Mouse (Mus musculus) layer of hippocampus, postnatal 10 days (tissue): ENCODE measurements around the gene Anxa3. TPM values are rescaled to one million over a fixed set of nuclear protein-coding genes. Genes with fewer than 3 reads are reported as not detected.

Experiments
- DNase-seq, 2 experiments: peaks; one replicate each; pipeline ENCODE4 v3.0.0; 2021; ENCODE audit warnings: low spot score in 2 of 2
- long read RNA-seq: library from polyadenylated mRNA; stranded (forward); transcript quantifications from one replicate; pipeline ENCODE4 v2.0.0, GENCODE M21; 2023
- total RNA-seq, 2 experiments: library from RNA; stranded (reverse); gene quantifications; 2 replicates each; pipeline ENCODE4 v1.2.3; 2021

The Anxa3 gene
- total RNA-seq, result 10 to 100 TPM; 18.9 to 23.0 TPM
- long read RNA-seq, transcript Anxa3-201 (13 exons, 1,595 nt), result major isoform, 20 of 22 reads
- long read RNA-seq, partial matches to known transcripts, result 1 of 22 reads
- long read RNA-seq, other reads (novel, unspliced or antisense), result 1 of 22 reads

GRCm38 (mm10) chr5:96792936-96793718 is at the start of gene Anxa3:
Anxa3 (plus strand) TSS chr5:96793339.
- no peak for DNase-seq

GRCm38 (mm10) chr5:96747195-96747984 is 45.7 kb upstream of the Anxa3 start:
- no peak for DNase-seq

GRCm38 (mm10) chr5:96757615-96758014 is 35.5 kb upstream of the Anxa3 start:
- DNase-seq, result no peak

- no peak for DNase-seq
Measured at GRCm38 (mm10) chr5:96762021-96762420, 31.1 kb upstream of the Anxa3 start.

GRCm38 (mm10) chr5:96768846-96769471 is 24.2 kb upstream of the Anxa3 start:
- DNase-seq, result peak; percentile 80 to 88

GRCm38 (mm10) chr5:96783506-96784288 is 9.4 kb upstream of the Anxa3 start:
- DNase-seq, result no peak

- DNase-seq, result no peak
Measured at GRCm38 (mm10) chr5:96785096-96785495, 8.0 kb upstream of the Anxa3 start.

GRCm38 (mm10) chr5:96792422-96792821 is 717 bp upstream of the Anxa3 start:
- no peak for DNase-seq

- no peak for DNase-seq
Measured at GRCm38 (mm10) chr5:96793953-96794635, 955 bp downstream of the Anxa3 start.

GRCm38 (mm10) chr5:96795752-96796151 is 2.6 kb downstream of the Anxa3 start:
- DNase-seq, result no peak

GRCm38 (mm10) chr5:96797465-96797864 is 4.3 kb downstream of the Anxa3 start:
- DNase-seq, result no peak

GRCm38 (mm10) chr5:96799165-96799564 is 6.0 kb downstream of the Anxa3 start:
- no peak for DNase-seq

GRCm38 (mm10) chr5:96799969-96800368 is 6.8 kb downstream of the Anxa3 start:
- no peak for DNase-seq

GRCm38 (mm10) chr5:96802185-96802584 is 9.0 kb downstream of the Anxa3 start:
- DNase-seq, result no peak

GRCm38 (mm10) chr5:96803091-96803490 is 10.0 kb downstream of the Anxa3 start:
- no peak for DNase-seq

- DNase-seq, result no peak
Measured at GRCm38 (mm10) chr5:96804304-96804703, 11.2 kb downstream of the Anxa3 start.

GRCm38 (mm10) chr5:96804813-96805212 is 11.7 kb downstream of the Anxa3 start:
- no peak for DNase-seq

- no peak for DNase-seq
Measured at GRCm38 (mm10) chr5:96810620-96811019, 17.5 kb downstream of the Anxa3 start.

GRCm38 (mm10) chr5:96824769-96825327 is 31.7 kb downstream of the Anxa3 start:
- no peak for DNase-seq

GRCm38 (mm10) chr5:96827176-96827575 is 34.0 kb downstream of the Anxa3 start:
- no peak for DNase-seq
